Mouse (Mus musculus) embryonic facial prominence, embryonic 10.5 days (tissue): Measurements from ENCODE around the gene Prm3. TPM values are rescaled to one million over a fixed set of nuclear protein-coding genes. Genes with fewer than 3 reads are reported as not detected.

Source experiments
- DNase-seq: peaks from one replicate; pipeline ENCODE4 v3.0.0-alpha.2; 2017; ENCODE audit warnings: low spot score
- H3K27ac ChIP-seq: fragments of 300-500 bp; sonication (generic); replicated peaks from 2 replicates; pipeline ENCODE4 v1.5.1; 2016; ENCODE audit warnings: mild to moderate bottlenecking
- H3K27me3 ChIP-seq: fragments of 300-500 bp; sonication (generic); replicated peaks from 2 replicates; pipeline ENCODE4 v1.6.1; 2016; ENCODE audit warnings: low read depth, mild to moderate bottlenecking; ENCODE audit not compliant: poor library complexity, severe bottlenecking
- H3K36me3 ChIP-seq: fragments of 300-500 bp; sonication (generic); replicated peaks from 2 replicates; pipeline ENCODE4 v1.6.1; 2016; ENCODE audit warnings: mild to moderate bottlenecking, moderate library complexity
- H3K4me1 ChIP-seq: fragments of 300-500 bp; sonication (generic); 2 replicates; pipeline ENCODE4 v1.6.1; 2016
- H3K4me3 ChIP-seq: fragments of 300-500 bp; sonication (generic); 2 replicates; pipeline ENCODE4 v1.5.1; 2016; ENCODE audit warnings: mild to moderate bottlenecking, moderate library complexity
- H3K9me3 ChIP-seq: fragments of 300-500 bp; sonication (generic); 2 replicates; pipeline ENCODE4 v1.6.1; 2016; ENCODE audit warnings: mild to moderate bottlenecking
- WGBS: fragments of 180-500 bp; shearing (Covaris S2); methylation state at CpG from one replicate; pipeline ENCODE4 v1.1.7; 2016; 5-methylcytosine and 5-hydroxymethylcytosine counted together
- polyA plus RNA-seq: library from polyadenylated mRNA; unstranded; fragments of >200 nt; fragmentation: Nextera tagmentation; extraction: Ambion mirVana; gene quantifications from 2 replicates; pipeline ENCODE4 v1.2.1, GENCODE M21; 2016

Gene Prm3
- polyA plus RNA-seq, 1 experiment from 2014 or later = not detected

DNA sequence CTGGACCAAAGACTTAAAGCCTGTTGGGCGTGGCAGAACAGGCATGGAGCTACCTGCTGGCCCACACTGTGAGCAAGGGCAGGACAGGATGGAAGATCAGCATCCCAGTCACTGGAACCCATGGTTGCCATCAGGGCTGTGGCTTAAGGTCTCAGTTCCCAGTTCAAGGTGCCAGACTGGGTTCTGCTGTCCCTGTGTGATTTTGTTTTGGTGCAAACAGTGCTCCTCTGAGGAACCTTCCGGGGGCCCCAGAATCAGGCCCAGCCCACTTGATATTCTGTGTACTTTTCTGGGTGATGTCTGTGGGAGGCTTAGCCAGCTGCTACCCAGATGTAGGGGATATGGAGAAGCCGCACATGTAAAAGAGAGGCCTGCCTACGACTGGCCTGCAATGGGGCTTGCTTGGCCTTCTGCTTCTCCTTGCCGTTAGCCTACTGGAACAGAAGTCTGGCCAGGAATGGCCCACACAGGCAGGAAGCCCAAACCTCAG lies 10.0 kb downstream of the Prm3 start:
- Histone ChIP-seq H3K27me3 (peaks cover 27% of the 10 kb centered on the region), H3K27ac (peak overlapping the region; percentile 19), H3K9me3 (no peaks in the 10 kb centered on the region), H3K36me3 (no peaks in the 10 kb centered on the region), H3K4me3 (no peak overlapping the region), H3K4me1 (peaks cover 55% of the 10 kb centered on the region)
- DNase-seq = no peak
- WGBS = 81% methylated on average over 5 of the region's 5 CpGs

DNA sequence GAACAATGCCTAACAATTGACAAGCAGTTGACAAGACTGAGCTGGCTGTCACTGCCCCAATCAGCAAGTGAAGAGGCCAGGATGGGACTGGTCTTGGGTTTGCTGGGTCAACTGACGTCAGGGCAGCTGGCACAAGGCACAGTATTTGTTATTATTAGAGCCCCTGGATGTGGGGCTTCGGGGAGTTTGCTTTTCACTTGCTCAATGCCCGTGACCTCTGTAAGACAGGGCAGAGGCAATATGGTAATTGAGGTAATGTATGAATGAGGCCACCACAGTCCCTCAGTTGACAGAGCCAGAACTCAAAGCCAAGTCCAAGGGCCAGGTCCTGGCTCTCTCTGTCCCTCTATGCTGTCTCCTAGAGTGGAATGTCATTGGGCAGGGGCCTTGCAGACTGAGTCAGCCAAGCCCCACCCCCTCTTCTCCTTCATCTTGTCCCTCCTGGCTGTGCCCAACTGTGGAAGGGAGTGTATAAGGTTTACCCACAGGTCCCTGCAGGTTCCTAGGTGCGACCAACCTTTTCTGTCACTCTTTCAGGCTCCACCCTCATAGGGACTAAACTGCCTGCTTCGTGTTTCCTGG lies 13.0 kb downstream of the Prm3 start:
- no peak for DNase-seq
- Histone ChIP-seq H3K27me3 (peaks cover 5% of the 10 kb centered on the region), H3K9me3 (no peaks in the 10 kb centered on the region), H3K4me3 (no peak overlapping the region), H3K4me1 (peaks cover 29% of the 10 kb centered on the region), H3K36me3 (no peaks in the 10 kb centered on the region), H3K27ac (no peak overlapping the region)
- WGBS = 69% methylated on average over 5 of the region's 5 CpGs

DNA sequence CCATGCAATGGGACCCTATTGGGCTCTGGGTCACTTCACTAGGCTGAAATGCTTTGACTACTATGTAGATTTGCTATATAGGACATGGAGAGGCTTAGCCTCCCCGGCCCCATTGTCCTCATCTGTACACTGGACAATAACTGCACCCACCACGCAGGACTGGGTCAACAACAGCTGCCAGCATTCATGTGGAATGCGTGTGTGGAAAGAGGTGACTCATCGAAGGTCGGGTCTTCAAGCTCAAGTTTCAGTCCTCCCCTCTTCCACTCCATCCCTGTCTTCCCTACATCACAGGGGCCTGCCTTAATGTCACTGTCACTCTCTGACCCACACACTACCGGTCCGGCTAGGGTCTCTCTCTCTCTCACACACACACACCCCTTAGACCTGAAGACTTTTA lies 14.4 kb downstream of the Prm3 start:
- Histone ChIP-seq H3K27me3 (no peaks in the 10 kb centered on the region), H3K4me1 (peaks cover 15% of the 10 kb centered on the region), H3K36me3 (no peaks in the 10 kb centered on the region), H3K27ac (no peak overlapping the region), H3K4me3 (no peak overlapping the region), H3K9me3 (no peaks in the 10 kb centered on the region)
- DNase-seq = no peak
- 61% methylated on average over 7 of the region's 7 CpGs for WGBS

DNA sequence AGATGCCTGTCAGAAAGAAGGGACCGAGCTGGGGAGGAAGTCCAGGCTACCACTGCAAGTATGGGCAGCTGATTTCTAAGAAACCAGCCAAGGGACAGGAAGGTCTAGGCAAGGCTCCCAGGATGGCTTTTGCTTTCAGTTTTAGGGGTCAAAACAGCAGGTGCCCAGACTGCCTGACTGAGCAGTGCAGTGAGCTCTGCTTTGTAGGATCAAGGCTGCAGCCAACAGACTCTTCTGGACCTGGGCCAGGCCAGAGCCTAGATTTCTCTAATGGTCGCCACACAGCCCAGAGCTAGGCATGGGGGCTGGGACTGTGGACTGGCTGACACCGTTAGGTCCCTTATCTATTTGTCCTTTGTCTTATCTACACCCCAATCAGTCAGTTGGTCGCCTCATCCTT lies 16.0 kb downstream of the Prm3 start:
- 79% methylated on average over 4 of the region's 4 CpGs for WGBS
- no peaks in the 10 kb centered on the region for H3K36me3 ChIP-seq
- peaks cover 24% of the 10 kb centered on the region for H3K4me1 ChIP-seq
- DNase-seq = no peak
- H3K4me3 ChIP-seq = no peak overlapping the region
- H3K27me3 ChIP-seq = 0 out of 2 replicates have a peak, but pooled peaks cover under 1% of the 10 kb centered on the region
- no peak overlapping the region for H3K27ac ChIP-seq
- H3K9me3 ChIP-seq = no peaks in the 10 kb centered on the region

DNA sequence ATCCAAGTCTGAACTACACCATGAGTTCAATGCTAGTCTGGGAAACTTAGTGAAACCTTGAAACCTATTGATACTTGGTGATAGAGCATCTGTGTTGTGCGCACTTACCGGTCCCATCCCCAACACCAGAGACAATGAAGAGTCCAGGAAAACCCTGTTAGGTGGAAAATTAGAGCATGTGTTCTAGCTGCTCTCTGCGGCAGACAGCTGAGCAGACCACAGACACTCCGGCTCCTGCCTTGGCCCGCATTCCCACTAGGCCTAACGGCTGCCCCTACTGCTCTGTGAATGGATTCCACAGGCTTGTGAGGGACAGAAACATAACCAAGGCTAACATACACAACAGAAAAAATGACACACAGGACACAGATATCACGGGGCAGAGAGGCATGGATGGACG lies 17.2 kb downstream of the Prm3 start:
- 0 out of 2 replicates have a peak, but pooled peaks cover 7% of the 10 kb centered on the region for H3K27me3 ChIP-seq
- H3K4me3 ChIP-seq = no peak overlapping the region
- H3K36me3 ChIP-seq = no peaks in the 10 kb centered on the region
- no peak for DNase-seq
- no peak overlapping the region for H3K27ac ChIP-seq
- no peaks in the 10 kb centered on the region for H3K9me3 ChIP-seq
- peaks cover 30% of the 10 kb centered on the region for H3K4me1 ChIP-seq
- WGBS = 84% methylated on average over 8 of the region's 8 CpGs

DNA sequence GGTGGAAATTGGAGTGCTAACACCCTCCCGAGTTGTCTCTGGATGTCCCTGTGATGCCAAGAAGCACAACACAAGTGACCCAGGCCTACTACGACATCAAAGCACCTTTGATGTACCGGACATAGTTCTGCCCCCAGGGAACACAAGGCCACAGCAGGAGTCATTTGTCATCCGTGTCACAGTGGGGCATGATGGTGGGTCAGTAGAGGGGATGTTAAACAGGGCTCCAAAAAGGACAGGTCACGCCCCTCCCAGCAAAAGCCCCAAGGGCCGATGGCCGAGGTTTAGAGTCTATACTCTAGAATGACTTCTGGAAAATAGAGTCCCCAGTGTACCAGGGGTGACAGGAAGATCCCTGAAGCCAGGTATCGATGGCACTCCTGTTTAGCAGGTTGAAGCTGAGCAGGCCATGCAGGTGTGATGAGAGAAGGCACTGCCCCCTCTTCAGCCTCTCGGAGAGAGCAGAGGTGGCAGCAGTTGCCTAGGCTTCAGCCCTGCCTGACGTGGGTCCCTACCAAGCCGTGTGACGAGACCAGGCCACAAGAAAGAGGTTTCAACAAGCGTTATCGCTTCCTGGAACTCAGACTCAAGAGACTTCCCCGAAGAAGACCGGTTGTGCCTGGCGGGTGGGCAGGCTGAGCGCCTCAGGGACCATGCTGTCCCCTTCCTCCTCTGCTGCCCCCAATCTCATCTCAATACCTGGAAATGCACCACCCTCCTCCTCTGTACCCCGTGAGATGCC lies 18.8 kb downstream of the Prm3 start:
- no peaks in the 10 kb centered on the region for H3K9me3 ChIP-seq
- H3K4me3 ChIP-seq = no peak overlapping the region
- WGBS = 59% methylated on average over 19 of the region's 19 CpGs
- no peaks in the 10 kb centered on the region for H3K36me3 ChIP-seq
- H3K4me1 ChIP-seq = peaks cover 27% of the 10 kb centered on the region
- H3K27me3 ChIP-seq = 0 out of 2 replicates have a peak, but pooled peaks cover 7% of the 10 kb centered on the region
- no peak overlapping the region for H3K27ac ChIP-seq
- no peak for DNase-seq

DNA sequence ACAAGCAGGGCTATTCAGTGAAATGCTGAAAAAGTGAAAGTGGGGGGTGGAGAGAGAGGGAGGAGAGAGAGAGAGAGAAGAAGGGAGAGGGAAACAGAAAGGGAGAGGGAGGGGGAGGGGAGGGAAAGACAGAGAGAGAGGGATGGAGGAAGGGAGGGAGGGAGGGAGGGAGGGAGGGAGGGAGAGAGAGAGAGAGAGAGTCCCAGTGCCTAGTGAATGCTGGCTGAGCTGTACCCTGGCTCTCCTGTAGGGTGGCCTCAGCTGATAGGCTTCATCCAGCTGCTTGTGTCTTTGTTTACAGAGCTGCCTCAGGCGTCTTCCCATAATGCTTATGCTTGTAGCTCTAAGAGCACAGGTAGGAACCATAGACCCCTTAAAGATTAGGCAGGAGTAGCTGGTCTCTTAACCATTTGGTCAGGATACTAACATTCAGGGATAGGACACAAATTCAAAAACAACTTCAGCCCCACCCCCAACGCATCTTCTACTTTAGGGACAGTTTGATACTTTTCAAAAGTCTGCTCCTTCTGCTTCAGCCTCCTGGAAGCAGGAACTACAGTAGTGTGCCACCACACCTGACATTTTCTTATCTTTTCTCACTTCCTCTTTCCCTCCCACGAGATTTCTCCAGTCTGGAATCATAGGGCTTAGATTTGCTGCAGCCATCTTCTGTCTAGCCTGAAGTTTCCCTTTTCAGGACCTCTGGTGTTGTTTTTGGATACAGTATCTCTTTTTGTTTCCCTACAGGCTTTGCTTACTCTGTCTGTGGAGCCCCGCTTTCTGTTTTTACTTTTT lies 20.0 kb downstream of the Prm3 start:
- H3K4me3 ChIP-seq = no peak overlapping the region
- no peaks in the 10 kb centered on the region for H3K9me3 ChIP-seq
- H3K4me1 ChIP-seq = peaks cover 21% of the 10 kb centered on the region
- no peak overlapping the region for H3K27ac ChIP-seq
- WGBS = 48% methylated on average over 4 of the region's 4 CpGs
- DNase-seq = peak; percentile 27
- H3K36me3 ChIP-seq = no peaks in the 10 kb centered on the region
- 0 out of 2 replicates have a peak, but pooled peaks cover 7% of the 10 kb centered on the region for H3K27me3 ChIP-seq

DNA sequence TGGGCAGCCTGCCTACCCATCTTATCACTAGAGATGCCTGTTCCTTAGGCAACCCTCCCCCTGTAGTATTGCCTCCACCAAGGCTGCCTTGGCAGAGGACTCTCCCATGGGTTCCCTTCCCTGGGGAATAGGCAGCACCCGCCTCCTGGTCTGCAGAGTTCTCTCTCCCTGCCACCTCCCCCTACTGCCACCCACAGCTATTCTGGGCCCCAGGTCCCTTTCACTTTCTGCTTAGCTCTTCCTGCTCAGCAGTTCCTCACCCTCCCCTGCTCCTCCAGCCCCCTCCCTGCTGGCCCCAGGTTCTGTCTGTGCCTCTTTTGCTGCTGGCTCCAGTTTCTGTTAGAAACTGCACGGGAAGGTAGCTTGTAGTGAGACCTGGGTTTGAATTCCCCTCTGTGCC lies 21.1 kb downstream of the Prm3 start:
- WGBS = 28% methylated on average over 2 of the region's 2 CpGs
- DNase-seq = no peak
- H3K4me3 ChIP-seq = no peak overlapping the region
- 0 out of 2 replicates have a peak, but pooled peaks cover 7% of the 10 kb centered on the region for H3K27me3 ChIP-seq
- peaks cover 21% of the 10 kb centered on the region for H3K4me1 ChIP-seq
- no peaks in the 10 kb centered on the region for H3K36me3 ChIP-seq
- H3K9me3 ChIP-seq = no peaks in the 10 kb centered on the region
- no peak overlapping the region for H3K27ac ChIP-seq

DNA sequence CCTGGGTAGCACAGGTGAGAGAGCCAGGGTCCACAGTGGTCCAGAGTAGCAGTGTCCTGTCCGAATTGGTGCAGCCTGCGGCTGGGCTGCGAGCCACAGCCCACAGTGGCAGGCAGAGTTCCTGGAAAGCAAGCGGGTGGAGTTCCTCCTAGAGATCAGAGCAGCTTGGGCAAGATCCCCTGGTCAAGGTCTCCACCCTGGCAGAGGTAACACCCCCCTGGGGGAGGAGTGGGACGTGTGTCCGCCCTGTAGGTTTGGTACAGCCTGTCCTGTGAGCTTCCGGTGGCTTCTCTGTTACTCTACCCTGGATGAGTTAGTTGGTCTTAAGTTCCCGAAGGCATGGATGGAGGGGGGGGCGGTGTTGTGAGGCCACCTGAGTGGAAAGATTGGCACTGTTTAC lies 21.9 kb downstream of the Prm3 start:
- no peak overlapping the region for H3K27ac ChIP-seq
- 0 out of 2 replicates have a peak, but pooled peaks cover 7% of the 10 kb centered on the region for H3K27me3 ChIP-seq
- H3K4me3 ChIP-seq = no peak overlapping the region
- H3K36me3 ChIP-seq = no peaks in the 10 kb centered on the region
- WGBS = 55% methylated on average over 9 of the region's 9 CpGs
- DNase-seq = no peak
- H3K9me3 ChIP-seq = no peaks in the 10 kb centered on the region
- H3K4me1 ChIP-seq = peaks cover 21% of the 10 kb centered on the region

DNA sequence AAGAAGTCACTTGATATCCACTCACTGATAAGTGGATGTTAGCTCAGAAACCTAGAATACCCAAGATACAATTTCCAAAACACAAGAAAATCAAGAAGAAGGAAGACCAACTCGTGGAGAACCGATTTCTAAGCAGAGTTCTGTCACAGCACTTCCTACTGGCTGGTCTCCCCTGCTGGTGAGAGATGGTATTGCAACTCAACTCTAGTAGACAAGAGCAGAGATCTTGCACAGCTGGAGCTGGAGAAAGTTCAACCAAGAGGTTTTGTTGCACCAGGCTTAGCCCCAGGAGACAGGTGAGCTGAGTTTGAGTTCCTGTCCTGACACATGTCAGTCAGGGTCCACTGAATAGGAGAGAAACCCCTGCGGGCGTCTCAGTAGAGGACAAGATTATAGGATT lies 23.6 kb downstream of the Prm3 start:
- H3K9me3 ChIP-seq = no peaks in the 10 kb centered on the region
- DNase-seq = peak; percentile 67
- peaks cover 7% of the 10 kb centered on the region; the same call in 1 of the 2 replicates for H3K27me3 ChIP-seq
- peaks cover 21% of the 10 kb centered on the region for H3K4me1 ChIP-seq
- H3K27ac ChIP-seq = no peak overlapping the region
- 47% methylated on average over 4 of the region's 4 CpGs for WGBS
- H3K36me3 ChIP-seq = no peaks in the 10 kb centered on the region
- no peak overlapping the region for H3K4me3 ChIP-seq

DNA sequence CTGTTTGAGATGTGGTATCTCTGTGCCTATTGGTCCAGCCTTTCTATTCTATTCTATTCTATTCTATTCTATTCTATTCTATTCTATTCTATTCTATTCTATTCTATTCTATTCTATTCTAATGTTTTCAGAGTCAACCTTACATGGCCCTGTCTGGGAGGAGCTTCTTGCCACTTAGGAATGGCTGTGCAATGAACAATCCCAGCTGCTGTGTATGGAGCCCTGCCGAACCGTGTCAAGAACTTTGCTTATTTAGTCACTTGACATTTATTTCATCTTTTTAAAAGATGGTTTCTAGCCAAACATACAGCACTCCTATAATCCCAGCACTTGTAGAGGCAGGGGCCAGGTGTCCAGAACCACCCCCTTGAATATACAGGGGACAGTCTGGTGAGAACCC lies 26.4 kb downstream of the Prm3 start:
- Histone ChIP-seq H3K9me3 (no peaks in the 10 kb centered on the region), H3K4me3 (no peak overlapping the region), H3K4me1 (peaks cover 10% of the 10 kb centered on the region), H3K27ac (no peak overlapping the region), H3K36me3 (no peaks in the 10 kb centered on the region), H3K27me3 (peaks cover 2% of the 10 kb centered on the region; the same call in 1 of the 2 replicates)
- DNase-seq = no peak
- WGBS = 80% methylated on average over 2 of the region's 2 CpGs

DNA sequence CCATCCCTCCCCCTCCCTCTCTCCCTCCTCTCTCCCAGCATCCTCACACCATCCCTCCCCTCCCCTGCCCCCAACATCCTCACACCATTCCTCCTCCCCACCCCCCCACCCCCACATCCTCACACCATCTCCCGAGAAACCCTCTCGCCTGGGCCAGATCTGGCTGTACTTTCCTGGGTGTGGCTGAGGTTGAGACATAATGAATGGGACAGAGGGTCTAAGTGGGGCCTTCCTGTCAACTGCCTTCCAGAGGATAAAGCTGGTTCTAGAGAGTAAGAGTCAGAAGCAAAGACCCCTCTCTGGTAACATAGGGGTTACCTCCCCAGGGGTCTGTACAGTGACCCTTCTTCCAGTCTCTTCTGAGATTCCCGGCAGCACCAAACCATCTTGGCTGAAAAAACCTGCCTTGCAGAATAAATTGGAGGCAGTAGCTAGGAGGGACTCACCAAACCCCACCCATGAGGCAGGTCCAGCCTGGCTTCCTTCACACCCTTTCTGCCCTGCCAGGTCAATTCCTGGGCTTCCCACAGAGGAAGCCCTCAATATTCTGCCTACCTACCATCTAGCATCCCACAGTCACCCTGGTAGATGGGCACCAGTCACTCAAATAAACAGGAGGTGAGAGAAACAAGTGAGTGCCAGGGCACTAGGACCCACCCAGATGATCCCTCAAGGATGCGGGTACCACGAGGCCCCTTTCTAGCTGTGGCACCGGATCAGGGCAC lies 27.0 kb downstream of the Prm3 start:
- Histone ChIP-seq H3K36me3 (no peaks in the 10 kb centered on the region), H3K9me3 (no peaks in the 10 kb centered on the region), H3K27ac (no peak overlapping the region), H3K4me3 (no peak overlapping the region), H3K27me3 (no peaks in the 10 kb centered on the region; the same call in 1 of the 2 replicates), H3K4me1 (peaks cover 8% of the 10 kb centered on the region)
- 63% methylated on average over 6 of the region's 6 CpGs for WGBS
- no peak for DNase-seq
